Comparison of ENCODE assay signal across 10 mouse cellular contexts in the genomic region with DNA sequence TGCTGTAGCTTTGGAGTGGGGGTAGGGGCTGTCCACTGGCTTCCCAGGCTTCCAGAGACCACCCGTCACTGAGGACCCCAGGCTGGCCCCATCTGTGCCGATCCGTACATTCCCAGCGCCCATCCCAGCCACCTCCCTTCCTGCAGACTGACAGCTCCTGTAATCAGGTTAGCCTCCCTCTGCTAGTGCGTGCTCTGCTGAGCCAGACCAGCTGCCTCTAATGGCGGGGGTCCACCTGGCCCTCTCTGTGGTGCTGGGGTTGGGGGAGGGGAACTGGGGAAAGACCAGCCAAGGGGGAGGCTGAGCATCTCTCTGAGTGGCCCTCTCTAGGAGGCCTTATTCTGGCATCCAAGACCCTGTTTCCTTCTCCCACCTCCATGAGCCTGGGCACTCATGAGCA. TPM values are rescaled to one million over a fixed set of nuclear protein-coding genes. Genes with fewer than 3 reads are reported as not detected.
DNase-seq lines count a peak whose midpoint lies in the region; ATAC-seq and TF ChIP-seq lines count a peak whose summit lies in the region.
"Had no signal": no experiment of that assay in that cellular context is flagged by ENCODE, and none has a peak within 500 bp of the region (broad histone marks: within the 10 kb centered on the region; RNA-seq: fewer than 3 reads in every experiment).

No protein-coding gene starts in this region.

- no peak for DNase-seq in cerebellum, adult 2 months
- DNase-seq in kidney, postnatal 14 days = no peak
- DNase-seq in layer of hippocampus, postnatal 10 days (ENCODE audit: low spot score in 2 of 2) = no peak

- no peaks in the 10 kb centered on the region for H3K27me3 ChIP-seq in cerebellum, adult 2 months (ENCODE audit: control insufficient read depth, insufficient read depth, low read length)
- no peaks in the 10 kb centered on the region for H3K27me3 ChIP-seq in kidney, embryonic 16.5 days (ENCODE audit: insufficient read depth, low read length)
- no peaks in the 10 kb centered on the region for H3K27me3 ChIP-seq in intestine, embryonic 16.5 days (replicated peaks; ENCODE audit: control insufficient read depth, insufficient read depth, low read length)
- H3K27me3 ChIP-seq in stomach, embryonic 14.5 days (ENCODE audit: control insufficient read depth, insufficient read depth, low read length) = no peaks in the 10 kb centered on the region
- H3K27me3 ChIP-seq in liver, embryonic 12.5 days (replicated peaks) = no peaks in the 10 kb centered on the region
- H3K27me3 ChIP-seq: liver, embryonic 15.5 days had no signal

- peak overlapping the region; percentile 83 for H3K27ac ChIP-seq in cerebellum, adult 2 months (ENCODE audit: insufficient read depth, low read length)
- no peak overlapping the region for H3K27ac ChIP-seq in kidney, embryonic 16.5 days (ENCODE audit: low read length)
- peak overlapping the region; percentile 59; the same call in 1 of the 2 replicates for H3K27ac ChIP-seq in intestine, embryonic 16.5 days (ENCODE audit: low read length)
- H3K27ac ChIP-seq in stomach, embryonic 14.5 days (ENCODE audit: low read length) = peak overlapping the region; percentile 49
- H3K27ac ChIP-seq in liver, embryonic 12.5 days = no peak overlapping the region
- H3K27ac ChIP-seq: liver, embryonic 15.5 days had no signal

- no peak for ATAC-seq in cerebellum, adult (ENCODE audit: insufficient number of reproducible peaks, low FRiP score, low TSS enrichment)
- 0 out of 2 replicates have a peak, but pooled peaks have one; percentile 21 for ATAC-seq in kidney, embryonic 16.5 days (ENCODE audit: low FRiP score, low TSS enrichment)
- no peak for ATAC-seq in intestine, embryonic 16.5 days
- ATAC-seq in stomach, embryonic 14.5 days (ENCODE audit: insufficient number of reproducible peaks, insufficient read depth, low FRiP score, low read depth) = peak; percentile 43; the same call in 1 of the 2 replicates
- ATAC-seq in liver, embryonic 12.5 days = no peak

- peaks cover 4% of the 10 kb centered on the region for H3K36me3 ChIP-seq in kidney, embryonic 16.5 days (ENCODE audit: insufficient read depth, low read length)
- H3K36me3 ChIP-seq in intestine, embryonic 16.5 days (ENCODE audit: control insufficient read depth, insufficient read depth, low read length) = no peaks in the 10 kb centered on the region; the same call in 1 of the 2 replicates
- H3K36me3 ChIP-seq in stomach, embryonic 14.5 days (ENCODE audit: control insufficient read depth, insufficient read depth, low read length) = peaks cover 6% of the 10 kb centered on the region; the same call in 1 of the 2 replicates
- peaks cover 6% of the 10 kb centered on the region; the same call in 1 of the 2 replicates for H3K36me3 ChIP-seq in liver, embryonic 12.5 days
- H3K36me3 ChIP-seq: liver, embryonic 15.5 days had no signal

- H3K4me1 ChIP-seq in cerebellum, adult 2 months (ENCODE audit: control insufficient read depth, insufficient read depth, low read length) = peaks cover 90% of the 10 kb centered on the region
- H3K4me1 ChIP-seq in kidney, embryonic 16.5 days (ENCODE audit: insufficient read depth, low read length) = peaks cover 73% of the 10 kb centered on the region
- peaks cover 93% of the 10 kb centered on the region for H3K4me1 ChIP-seq in intestine, embryonic 16.5 days (ENCODE audit: control insufficient read depth, insufficient read depth, low read length)
- peaks cover 85% of the 10 kb centered on the region for H3K4me1 ChIP-seq in stomach, embryonic 14.5 days (ENCODE audit: control insufficient read depth, insufficient read depth, low read length)
- H3K4me1 ChIP-seq in liver, embryonic 12.5 days = peaks cover 98% of the 10 kb centered on the region

- no peak for TF ChIP-seq CTCF in cerebellum, adult 2 months (IDR thresholded peaks at IDR 0.05; ENCODE audit: borderline replicate concordance, insufficient read depth, low read depth, low read length)

- H3K4me2 ChIP-seq in kidney, embryonic 16.5 days (replicated peaks; ENCODE audit: low read depth, low read length) = no peak overlapping the region
- H3K4me2 ChIP-seq in intestine, embryonic 16.5 days (ENCODE audit: low read depth, low read length) = no peak overlapping the region
- H3K4me2 ChIP-seq in stomach, embryonic 14.5 days (replicated peaks; ENCODE audit: low read depth, low read length) = no peak overlapping the region
- H3K4me2 ChIP-seq in liver, embryonic 12.5 days = no peak overlapping the region
- H3K4me2 ChIP-seq: liver, embryonic 15.5 days had no signal

- no peak overlapping the region for H3K4me3 ChIP-seq in cerebellum, adult 2 months (replicated peaks; ENCODE audit: insufficient read depth, low read depth, low read length)
- no peak overlapping the region for H3K4me3 ChIP-seq in kidney, embryonic 16.5 days (ENCODE audit: low read length)
- no peak overlapping the region for H3K4me3 ChIP-seq in intestine, embryonic 16.5 days (ENCODE audit: low read length)
- no peak overlapping the region for H3K4me3 ChIP-seq in stomach, embryonic 14.5 days (ENCODE audit: low read depth, low read length)
- no peak overlapping the region for H3K4me3 ChIP-seq in liver, embryonic 12.5 days
- H3K4me3 ChIP-seq: liver, embryonic 15.5 days; myocyte had no signal

- H3K9me3 ChIP-seq in kidney, embryonic 16.5 days (ENCODE audit: low read length) = no peaks in the 10 kb centered on the region
- no peaks in the 10 kb centered on the region for H3K9me3 ChIP-seq in intestine, embryonic 16.5 days (ENCODE audit: control insufficient read depth, low read length)
- H3K9me3 ChIP-seq in stomach, embryonic 14.5 days (ENCODE audit: control insufficient read depth, low read depth, low read length) = no peaks in the 10 kb centered on the region
- H3K9me3 ChIP-seq in liver, embryonic 12.5 days (replicated peaks) = no peaks in the 10 kb centered on the region
- H3K9me3 ChIP-seq: liver, embryonic 15.5 days had no signal

- no peak overlapping the region; the same call in 1 of the 2 replicates for H3K9ac ChIP-seq in kidney, embryonic 16.5 days (replicated peaks; ENCODE audit: low read length)
- H3K9ac ChIP-seq in intestine, embryonic 16.5 days (ENCODE audit: low read depth, low read length) = 0 out of 2 replicates have a peak overlapping the region, but pooled peaks have one; percentile 30
- no peak overlapping the region for H3K9ac ChIP-seq in stomach, embryonic 14.5 days (replicated peaks; ENCODE audit: low read depth, low read length)
- no peak overlapping the region for H3K9ac ChIP-seq in liver, embryonic 12.5 days
- H3K9ac ChIP-seq: liver, embryonic 15.5 days had no signal

- 11% methylated on average over 6 of the region's 6 CpGs for WGBS in cerebellum, adult 2 months
- WGBS in kidney, embryonic 16.5 days = 20% methylated on average over 6 of the region's 6 CpGs
- WGBS in intestine, embryonic 16.5 days = 31% methylated on average over 6 of the region's 6 CpGs
- WGBS in stomach, embryonic 14.5 days = 25% methylated on average over 6 of the region's 6 CpGs
- WGBS in liver, embryonic 12.5 days (ENCODE audit: insufficient replicate concordance) = 58% methylated on average over 6 of the region's 6 CpGs

- no peak for TF ChIP-seq POLR2A in cerebellum, adult 2 months (IDR thresholded peaks at IDR 0.05; ENCODE audit: borderline replicate concordance, insufficient read depth, low read length)

RNA-seq across cellular contexts. Expression of gene Zmiz1, which starts 53.8 kb away (rescaled TPM):
- 63.7 and 72.5 TPM in 2 replicates for polyA plus RNA-seq in cerebellum, adult 2 months (2012; rRNA removed)
- 36.0 and 46.6 TPM in 2 replicates for polyA plus RNA-seq in kidney, embryonic 16.5 days (2015; fragmentation: Nextera tagmentation; extraction: Ambion mirVana)
- polyA plus RNA-seq in intestine, embryonic 16.5 days (2015; fragmentation: Nextera tagmentation; extraction: Ambion mirVana) = 21.2 and 22.3 TPM in 2 replicates
- polyA plus RNA-seq in stomach, embryonic 14.5 days (2014; fragmentation: Nextera tagmentation; extraction: Ambion mirVana) = 43.9 and 45.3 TPM in 2 replicates
- 100 to 1,000 TPM; 115 to 128 TPM for total RNA-seq in layer of hippocampus, postnatal 10 days (2021)
- 9.1 and 10.2 TPM in 2 replicates for polyA plus RNA-seq in liver, embryonic 12.5 days (2016; fragmentation: Nextera tagmentation; extraction: Ambion mirVana)

Comparison
In these comparisons a context has a peak if more than half of its experiments do, and no peak if none do; other contexts are left out.
1. H3K27ac ChIP-seq: peak in cerebellum, adult 2 months (single experiment), intestine, embryonic 16.5 days (single experiment) and stomach, embryonic 14.5 days (single experiment); none in kidney, embryonic 16.5 days (single experiment) and liver, embryonic 12.5 days (single experiment).
2. ATAC-seq: peak in kidney, embryonic 16.5 days (single experiment) and stomach, embryonic 14.5 days (single experiment); none in cerebellum, adult (single experiment), intestine, embryonic 16.5 days (single experiment) and liver, embryonic 12.5 days (single experiment).